Mouse (Mus musculus) CH12.LX (cell line): ENCODE measurements around the gene Mid1. TPM values are rescaled to one million over a fixed set of nuclear protein-coding genes. Genes with fewer than 3 reads are reported as not detected.

Source experiments
- DNase-seq: peaks from one replicate; pipeline ENCODE4 v3.0.0-alpha.2; 2013; ENCODE audit errors: extremely low read depth
- H3K27ac ChIP-seq: 2 replicates; pipeline ENCODE4 v1.5.1; 2012; ENCODE audit warnings: low read depth, mild to moderate bottlenecking, control low read depth, moderate library complexity; ENCODE audit not compliant: insufficient read depth
- H3K27me3 ChIP-seq: replicated peaks from 2 replicates; pipeline ENCODE3; 2012; ENCODE audit warnings: inconsistent platforms
- H3K36me3 ChIP-seq, 2 experiments: replicated peaks in 1 of 2; 2 replicates each; pipeline versions ENCODE3 to v1.6.1; 2012; ENCODE audit warnings: inconsistent platforms in 1 of 2, low read length in 1 of 2, mild to moderate bottlenecking in 1 of 2, mixed read lengths in 1 of 2, moderate library complexity in 1 of 2; ENCODE audit not compliant: control insufficient read depth in 1 of 2, insufficient read depth in 1 of 2
- H3K4me1 ChIP-seq, 2 experiments: 2 replicates each; pipeline ENCODE4 v1.6.1; 2012; ENCODE audit warnings: inconsistent platforms in 1 of 2, moderate library complexity in 1 of 2; ENCODE audit not compliant: insufficient read depth in 2 of 2, control insufficient read depth in 1 of 2
- H3K4me2 ChIP-seq: 2 replicates; pipeline ENCODE4 v1.6.1; 2012; ENCODE audit warnings: low read depth, mild to moderate bottlenecking, control low read depth; ENCODE audit not compliant: poor library complexity, insufficient read depth, severe bottlenecking
- H3K4me3 ChIP-seq, 3 experiments: fragments of 150-350 bp in 1 of 3; sonication (generic) in 1 of 3; replicated peaks in 1 of 3; 2 replicates each; pipeline versions ENCODE3 to v1.5.1; 2011 to 2012; ENCODE audit warnings: low read depth in 2 of 3, low read length in 2 of 3, mild to moderate bottlenecking in 2 of 3, moderate library complexity in 2 of 3, control low read depth in 1 of 3, improper control_type of control experiment in 1 of 3, inconsistent platforms in 1 of 3, mixed read lengths in 1 of 3; ENCODE audit not compliant: poor library complexity in 1 of 3
- H3K79me2 ChIP-seq: replicated peaks from 2 replicates; pipeline ENCODE4 v1.6.1; 2012; ENCODE audit warnings: mild to moderate bottlenecking, moderate library complexity; ENCODE audit not compliant: control insufficient read depth, poor library complexity, insufficient read depth, severe bottlenecking; ENCODE audit errors: extremely low read depth
- H3K9ac ChIP-seq: 2 replicates; pipeline ENCODE4 v1.6.1; 2012; ENCODE audit warnings: low read depth, mild to moderate bottlenecking, control low read depth, moderate library complexity; ENCODE audit not compliant: insufficient read depth
- H3K9me3 ChIP-seq: replicated peaks from 2 replicates; pipeline ENCODE3; 2012; ENCODE audit warnings: low read length, inconsistent platforms, mixed read lengths
- BHLHE40 ChIP-seq: IDR thresholded peaks from 2 replicates; pipeline ENCODE4 v1.6.1; 2011; ENCODE audit warnings: mild to moderate bottlenecking, low read depth, low read length, improper control_type of control experiment
- CHD2 ChIP-seq: IDR thresholded peaks from 2 replicates; pipeline ENCODE4 v1.6.1; 2011; ENCODE audit warnings: low read length, improper control_type of control experiment
- EP300 ChIP-seq: IDR thresholded peaks from 2 replicates; pipeline ENCODE4 v1.6.1; 2011; ENCODE audit warnings: low read length, improper control_type of control experiment
- ETS1 ChIP-seq: conservative IDR thresholded peaks from 2 replicates; pipeline ENCODE4 v1.6.1; 2012; ENCODE audit warnings: low read depth, mild to moderate bottlenecking, inconsistent platforms, low read length, improper control_type of control experiment, moderate library complexity
- GABPA ChIP-seq: IDR thresholded peaks from 2 replicates; pipeline ENCODE4 v1.6.1; 2012; ENCODE audit warnings: low read depth, low read length, improper control_type of control experiment, inconsistent platforms; ENCODE audit not compliant: insufficient replicate concordance
- IRF4 ChIP-seq: IDR thresholded peaks from 2 replicates; pipeline ENCODE4 v1.6.1; 2014; ENCODE audit warnings: low read depth, mild to moderate bottlenecking, inconsistent platforms, low read length, improper control_type of control experiment
- JUND ChIP-seq: conservative IDR thresholded peaks from 2 replicates; pipeline ENCODE4 v1.6.1; 2011; ENCODE audit warnings: low read depth, low read length, improper control_type of control experiment
- KAT2A ChIP-seq: IDR thresholded peaks from 2 replicates; pipeline ENCODE4 v1.6.1; 2012; ENCODE audit warnings: low read length, improper control_type of control experiment, inconsistent platforms; ENCODE audit not compliant: insufficient replicate concordance
- MAFK ChIP-seq: IDR thresholded peaks from 2 replicates; pipeline ENCODE4 v1.6.1; 2011; ENCODE audit warnings: low read length, improper control_type of control experiment; ENCODE audit not compliant: insufficient replicate concordance
- MAZ ChIP-seq: IDR thresholded peaks from 2 replicates; pipeline ENCODE4 v1.6.1; 2012; ENCODE audit warnings: low read depth, mild to moderate bottlenecking, inconsistent platforms, low read length, improper control_type of control experiment, moderate library complexity
- MEF2A ChIP-seq: IDR thresholded peaks from 2 replicates; pipeline ENCODE4 v1.6.1; 2014; ENCODE audit warnings: low read depth, mild to moderate bottlenecking, inconsistent platforms, low read length, improper control_type of control experiment, borderline replicate concordance
- MXI1 ChIP-seq: IDR thresholded peaks from 2 replicates; pipeline ENCODE4 v1.6.1; 2011; ENCODE audit warnings: mild to moderate bottlenecking, low read depth, low read length, improper control_type of control experiment
- MYC ChIP-seq: IDR thresholded peaks from 2 replicates; pipeline ENCODE4 v1.6.1; 2011; ENCODE audit warnings: low read depth, mild to moderate bottlenecking, improper control_type of control experiment, low read length
- NELFE ChIP-seq: IDR thresholded peaks from 2 replicates; pipeline ENCODE4 v1.6.1; 2011; ENCODE audit warnings: low read depth, low read length, improper control_type of control experiment
- NRF1 ChIP-seq: IDR thresholded peaks from 2 replicates; pipeline ENCODE4 v1.6.1; 2014; ENCODE audit warnings: low read depth, mild to moderate bottlenecking, inconsistent platforms, low read length, improper control_type of control experiment, moderate library complexity
- PAX5 ChIP-seq: IDR thresholded peaks from 2 replicates; pipeline ENCODE4 v1.6.1; 2012; ENCODE audit warnings: low read length, inconsistent platforms, mixed read lengths
- POLR2A ChIP-seq: IDR thresholded peaks from 2 replicates; pipeline ENCODE4 v1.6.1; 2011; ENCODE audit warnings: low read depth, mild to moderate bottlenecking, improper control_type of control experiment, low read length
- RAD21 ChIP-seq: IDR thresholded peaks from 2 replicates; pipeline ENCODE4 v1.6.1; 2011; ENCODE audit warnings: low read depth, mild to moderate bottlenecking, low read length, improper control_type of control experiment, moderate library complexity
- SMC3 ChIP-seq: IDR thresholded peaks from 2 replicates; pipeline ENCODE4 v1.6.1; 2011; ENCODE audit warnings: low read depth, low read length, improper control_type of control experiment
- TBP ChIP-seq: conservative IDR thresholded peaks from 2 replicates; pipeline ENCODE4 v1.6.1; 2011; ENCODE audit warnings: low read depth, low read length, improper control_type of control experiment
- TCF12 ChIP-seq: IDR thresholded peaks from 2 replicates; pipeline ENCODE4 v1.6.1; 2014; ENCODE audit warnings: low read depth, mild to moderate bottlenecking, inconsistent platforms, low read length, improper control_type of control experiment
- UBTF ChIP-seq: IDR thresholded peaks from 2 replicates; pipeline ENCODE4 v1.6.1; 2012; ENCODE audit warnings: low read depth, mild to moderate bottlenecking, inconsistent platforms, low read length, improper control_type of control experiment, moderate library complexity
- USF2 ChIP-seq: conservative IDR thresholded peaks from 2 replicates; pipeline ENCODE4 v1.6.1; 2011; ENCODE audit warnings: low read depth, low read length, improper control_type of control experiment
- ZC3H11A ChIP-seq: IDR thresholded peaks from 2 replicates; pipeline ENCODE4 v1.6.1; 2012; ENCODE audit warnings: low read depth, mild to moderate bottlenecking, inconsistent platforms, low read length, improper control_type of control experiment
- ZKSCAN1 ChIP-seq: IDR thresholded peaks from 2 replicates; pipeline ENCODE4 v1.6.1; 2012; ENCODE audit warnings: low read depth, inconsistent platforms, low read length, improper control_type of control experiment, borderline replicate concordance
- ZNF384 ChIP-seq: IDR thresholded peaks from 2 replicates; pipeline ENCODE4 v1.6.1; 2012; ENCODE audit warnings: low read depth, low read length, improper control_type of control experiment, inconsistent platforms
- dilution Hi-C: fragments of 300-500 bp; cut with MboI; formaldehyde crosslinking; loops from 2 replicates; pipeline ENCODE4 v1.14.3; 2020; ENCODE audit warnings: low sequenced_read_pairs; ENCODE audit not compliant: extremely low pct_unique_long_range_greater_than_20kb, extremely low pct_ligation_motif_present
- in situ Hi-C: fragments of 300-500 bp; cut with MboI; formaldehyde crosslinking; loops from 3 replicates; pipeline ENCODE4 v1.14.3; 2019; ENCODE audit warnings: low sequenced_read_pairs, low pct_ligation_motif_present, low pct_unique_long_range_greater_than_20kb, mixed read lengths
- polyA plus RNA-seq: library from polyadenylated mRNA; unstranded; fragments of >175 nt; gene quantifications from 2 replicates; pipeline ENCODE4 v1.2.1, GENCODE M21; 2012; ENCODE audit warnings: low read depth; ENCODE audit not compliant: insufficient read length
- total RNA-seq, 2 experiments: library from RNA; depleted of rRNA; stranded (reverse); fragments of 300-350 nt in 1 of 2; fragments of >200 nt in 1 of 2; gene quantifications; 2 replicates each; pipeline ENCODE4 v1.2.3; 2012 to 2014

The Mid1 gene
- total and polyA plus RNA-seq, 3 experiments, result 3.3 to 15.0 (median 6.2) TPM

GRCm38 (mm10) chrX:169925600-169925999 is 240.6 kb downstream of the Mid1 start:
- Histone ChIP-seq H3K9me3 (no peaks in the 10 kb centered on the region), H3K79me2 (no peaks in the 10 kb centered on the region), H3K4me2 (no peak overlapping the region), H3K9ac (no peak overlapping the region), H3K4me1 (no peaks in the 10 kb centered on the region), H3K36me3 (no peaks in the 10 kb centered on the region), H3K27ac (no peak overlapping the region), H3K4me3 (no peak overlapping the region), H3K27me3 (no peaks in the 10 kb centered on the region)
- in situ Hi-C loops, result no loop called here
- no peak for TF ChIP-seq KAT2A
- no peak for TF ChIP-seq EP300
- TF ChIP-seq ZNF384, result no peak
- no peak for TF ChIP-seq IRF4
- TF ChIP-seq GABPA, result no peak
- no peak for TF ChIP-seq POLR2A
- TF ChIP-seq TCF12, result no peak
- TF ChIP-seq UBTF, result no peak
- TF ChIP-seq ETS1, result no peak
- TF ChIP-seq PAX5, result no peak
- no peak for TF ChIP-seq MAFK
- no peak for TF ChIP-seq JUND
- no peak for TF ChIP-seq SMC3
- no peak for TF ChIP-seq MYC
- no peak for TF ChIP-seq MAZ
- TF ChIP-seq TBP, result no peak
- no peak for TF ChIP-seq MEF2A
- no peak for TF ChIP-seq ZC3H11A
- TF ChIP-seq USF2, result no peak
- no peak for TF ChIP-seq MXI1
- dilution Hi-C loops, result no loop called here
- DNase-seq, result no peak

GRCm38 (mm10) chrX:169927110-169927817 is 242.3 kb downstream of the Mid1 start:
- Histone ChIP-seq H3K4me1 (no peaks in the 10 kb centered on the region), H3K27ac (no peak overlapping the region), H3K4me3 (no peak overlapping the region), H3K9ac (no peak overlapping the region), H3K27me3 (no peaks in the 10 kb centered on the region), H3K4me2 (no peak overlapping the region), H3K79me2 (no peaks in the 10 kb centered on the region), H3K9me3 (no peaks in the 10 kb centered on the region), H3K36me3 (no peaks in the 10 kb centered on the region)
- in situ Hi-C loops (no loop called here), dilution Hi-C loops (no loop called here)
- TF ChIP-seq USF2 (no peak), MYC (no peak), ZNF384 (no peak), MXI1 (no peak), BHLHE40 (no peak), RAD21 (no peak), MEF2A (no peak), SMC3 (no peak), GABPA (no peak), ZC3H11A (no peak), NELFE (no peak), MAZ (no peak), IRF4 (no peak), NRF1 (no peak), CHD2 (no peak), TCF12 (no peak), ZKSCAN1 (no peak), POLR2A (no peak)
- DNase-seq, result no peak
